Mouse (Mus musculus): ENCODE data around the gene Cd209c.
A peak's percentile ranks its signal among the peaks of the same experiment; 100 is the strongest.

The Cd209c gene

GRCm38 (mm10) chr8:3954646-3955045 lies at the start of gene Cd209c:
Gene Cd209c (minus strand): TSS chr8:3954746.
- no peak for DNase-seq

GRCm38 (mm10) chr8:3994219-3994618 lies 39.7 kb upstream of the Cd209c start:
- no peak for DNase-seq

GRCm38 (mm10) chr8:3956037-3956436 lies 1.5 kb upstream of the Cd209c start:
- peak; percentile 48 to 57 for DNase-seq

GRCm38 (mm10) chr8:3940023-3940422 lies 14.5 kb downstream of the Cd209c start:
- DNase-seq = no peak

- no peak for DNase-seq
Observed at GRCm38 (mm10) chr8:3926744-3927143, 27.8 kb downstream of the Cd209c start, which contains the start of gene Cd209b. Gene Cd209b (minus strand): TSS chr8:3926844.

Measured in B cell, adult 2 months (primary cell).